In genomic region chr12:52835291-52835742, GRCm38 (mm10) we compare ENCODE assay signal across 8 mouse cellular contexts.
DNase-seq lines count a peak whose midpoint lies in the region; ATAC-seq and TF ChIP-seq lines count a peak whose summit lies in the region.

No protein-coding gene starts in this region.

- no peaks in the 10 kb centered on the region for H3K27me3 ChIP-seq in intestine, embryonic 14.5 days (replicated peaks; ENCODE audit: control insufficient read depth, insufficient read depth, low read length)
- H3K27me3 ChIP-seq in intestine, postnatal 0 days (replicated peaks; ENCODE audit: control insufficient read depth, insufficient read depth, low read length) = no peaks in the 10 kb centered on the region
- no peaks in the 10 kb centered on the region for H3K27me3 ChIP-seq in midbrain, embryonic 16.5 days (ENCODE audit: control insufficient read depth, insufficient read depth, low read depth, low read length)
- H3K27me3 ChIP-seq in kidney, adult 2 months (replicated peaks; ENCODE audit: control insufficient read depth, insufficient read depth, low read length) = no peaks in the 10 kb centered on the region

- ATAC-seq in intestine, embryonic 14.5 days (replicated peaks; ENCODE audit: low FRiP score, low TSS enrichment, low read depth) = 0 out of 2 replicates have a peak, but pooled peaks have one; percentile 53
- ATAC-seq in intestine, postnatal 0 days = no peak
- peak; percentile 52; the same call in 1 of the 2 replicates for ATAC-seq in midbrain, embryonic 16.5 days

- H3K9me3 ChIP-seq in intestine, embryonic 14.5 days (ENCODE audit: control insufficient read depth, low read length) = no peaks in the 10 kb centered on the region
- H3K9me3 ChIP-seq in intestine, postnatal 0 days (ENCODE audit: control insufficient read depth) = no peaks in the 10 kb centered on the region
- no peaks in the 10 kb centered on the region for H3K9me3 ChIP-seq in midbrain, embryonic 16.5 days (replicated peaks; ENCODE audit: control insufficient read depth, low read length, poor library complexity, severe bottlenecking)

- 26% methylated on average over 6 of the region's 6 CpGs for WGBS in intestine, embryonic 14.5 days
- WGBS in intestine, postnatal 0 days = 27% methylated on average over 6 of the region's 6 CpGs
- WGBS in midbrain, embryonic 16.5 days = 8% methylated on average over 6 of the region's 6 CpGs
- WGBS in kidney, adult 2 months = 39% methylated on average over 6 of the region's 6 CpGs

- DNase-seq in intestine, embryonic 14.5 days (ENCODE audit: low spot score) = no peak
- peak; percentile 61 for DNase-seq in embryo, embryonic 10 days (ENCODE audit: low spot score)
- DNase-seq in heart, postnatal 10 days = peak; percentile 30 to 43
- no peak for DNase-seq in spleen, postnatal 4 days (ENCODE audit: low spot score in 2 of 2)
- DNase-seq in layer of hippocampus, adult 18-20 months (ENCODE audit: low spot score in 2 of 2) = no peak
- DNase-seq in kidney, adult 2 months = no peak

- intact Hi-C loops in heart, postnatal 10 days (cut with DNase I) = loop anchor here (2.0 to 10.0 kb wide), 2 partner anchors 59 to 551 kb away; no protein-coding TSS in a partner anchor

- H3K4me2 ChIP-seq in intestine, embryonic 14.5 days (ENCODE audit: low read length) = no peak overlapping the region
- H3K4me2 ChIP-seq in intestine, postnatal 0 days (replicated peaks; ENCODE audit: low read depth) = no peak overlapping the region
- no peak overlapping the region for H3K4me2 ChIP-seq in midbrain, embryonic 16.5 days (ENCODE audit: low read length)

- peak overlapping the region; percentile 69 for H3K27ac ChIP-seq in intestine, embryonic 14.5 days (ENCODE audit: low read depth)
- H3K27ac ChIP-seq in intestine, postnatal 0 days (ENCODE audit: low read depth, low read length) = no peak overlapping the region
- peak overlapping the region; percentile 56 for H3K27ac ChIP-seq in midbrain, embryonic 16.5 days (ENCODE audit: low read length)
- no peak overlapping the region for H3K27ac ChIP-seq in kidney, adult 2 months (ENCODE audit: insufficient read depth, low read depth, low read length)

- H3K9ac ChIP-seq in intestine, embryonic 14.5 days (ENCODE audit: low read length) = 0 out of 2 replicates have a peak overlapping the region, but pooled peaks have one; percentile 3
- no peak overlapping the region for H3K9ac ChIP-seq in intestine, postnatal 0 days (ENCODE audit: low read depth, low read length)
- no peak overlapping the region for H3K9ac ChIP-seq in midbrain, embryonic 16.5 days (ENCODE audit: low read depth, low read length)

- no peak for TF ChIP-seq POLR2A in kidney, adult 2 months (IDR thresholded peaks at IDR 0.05; ENCODE audit: low read depth, low read length)

- H3K4me1 ChIP-seq in intestine, embryonic 14.5 days (replicated peaks; ENCODE audit: control insufficient read depth, insufficient read depth, low read length) = peaks cover 11% of the 10 kb centered on the region
- H3K4me1 ChIP-seq in intestine, postnatal 0 days (replicated peaks; ENCODE audit: control insufficient read depth, insufficient read depth, low read length) = no peaks in the 10 kb centered on the region
- H3K4me1 ChIP-seq in midbrain, embryonic 16.5 days (ENCODE audit: control insufficient read depth, insufficient read depth, low read length) = peaks cover 34% of the 10 kb centered on the region
- no peaks in the 10 kb centered on the region for H3K4me1 ChIP-seq in kidney, adult 2 months (ENCODE audit: control insufficient read depth, insufficient read depth, low read length)

- H3K36me3 ChIP-seq in intestine, embryonic 14.5 days (ENCODE audit: control insufficient read depth, insufficient read depth, low read length) = no peaks in the 10 kb centered on the region
- no peaks in the 10 kb centered on the region for H3K36me3 ChIP-seq in intestine, postnatal 0 days (ENCODE audit: control insufficient read depth, insufficient read depth)
- no peaks in the 10 kb centered on the region for H3K36me3 ChIP-seq in midbrain, embryonic 16.5 days (ENCODE audit: control insufficient read depth, insufficient read depth, low read length)
- no peaks in the 10 kb centered on the region for H3K36me3 ChIP-seq in kidney, adult 2 months (ENCODE audit: control insufficient read depth, insufficient read depth, low read length)

- no peak overlapping the region for H3K4me3 ChIP-seq in intestine, embryonic 14.5 days (ENCODE audit: low read depth, low read length)
- no peak overlapping the region for H3K4me3 ChIP-seq in intestine, postnatal 0 days (ENCODE audit: low read depth, low read length)
- no peak overlapping the region for H3K4me3 ChIP-seq in midbrain, embryonic 16.5 days (ENCODE audit: low read depth, low read length)
- no peak overlapping the region for H3K4me3 ChIP-seq in kidney, adult 2 months (ENCODE audit: insufficient read depth, low read depth, low read length)

- no peak for TF ChIP-seq CTCF in intestine, postnatal 0 days (IDR thresholded peaks at IDR 0.05; ENCODE audit: low read depth)
- no peak for TF ChIP-seq CTCF in kidney, adult 2 months (conservative IDR thresholded peaks at IDR 0.05; ENCODE audit: insufficient read depth, insufficient read length, low read depth, low read length)

Comparison
In these comparisons a context has a peak if more than half of its experiments do, and no peak if none do; other contexts are left out.
1. H3K27ac ChIP-seq: peak in intestine, embryonic 14.5 days (single experiment) and midbrain, embryonic 16.5 days (single experiment); none in intestine, postnatal 0 days (single experiment) and kidney, adult 2 months (single experiment).
2. DNase-seq: peak in embryo, embryonic 10 days (single experiment) and heart, postnatal 10 days (2 of 2); none in intestine, embryonic 14.5 days (single experiment), spleen, postnatal 4 days (0 of 2), layer of hippocampus, adult 18-20 months (0 of 2) and kidney, adult 2 months (single experiment).